Mouse (Mus musculus) liver, embryonic 14.5 days (tissue): Measurements from ENCODE around the gene Gm21973. TPM values are rescaled to one million over a fixed set of nuclear protein-coding genes. Genes with fewer than 3 reads are reported as not detected.

Experiments used
- ATAC-seq: fragments of 200-750 bp; cut with Nextera tagmentation; 2 replicates; pipeline ENCODE4 v1.8.0; 2017; ENCODE audit warnings: moderate number of reproducible peaks, mild to moderate bottlenecking, moderate library complexity; ENCODE audit not compliant: insufficient read depth
- DNase-seq, 3 experiments: peaks; one replicate each; pipeline ENCODE4 v3.0.0-alpha.2; 2012 to 2013; ENCODE audit warnings: low read depth in 3 of 3, low spot score in 3 of 3
- H3K27ac ChIP-seq: fragments of 300-500 bp; sonication (generic); 2 replicates; pipeline ENCODE4 v1.5.1; 2014; ENCODE audit warnings: moderate library complexity, mild to moderate bottlenecking, control low read depth, inconsistent platforms
- H3K27me3 ChIP-seq: fragments of 300-500 bp; sonication (generic); 2 replicates; pipeline ENCODE4 v1.6.1; 2014; ENCODE audit warnings: mild to moderate bottlenecking, low read length, moderate library complexity; ENCODE audit not compliant: control insufficient read depth, insufficient read depth
- H3K36me3 ChIP-seq: fragments of 300-500 bp; sonication (generic); replicated peaks from 2 replicates; pipeline ENCODE4 v1.6.1; 2014; ENCODE audit warnings: low read depth; ENCODE audit not compliant: control insufficient read depth, insufficient read depth
- H3K4me1 ChIP-seq, 2 experiments: fragments of 200-500 bp in 1 of 2; fragments of 300-500 bp in 1 of 2; sonication (generic) in 1 of 2; replicated peaks; 2 replicates each; pipeline ENCODE4 v1.6.1; 2012 to 2014; ENCODE audit warnings: antibody characterized with exemption in 1 of 2, inconsistent platforms in 1 of 2, low read length in 1 of 2; ENCODE audit not compliant: control insufficient read depth in 2 of 2, insufficient read depth in 2 of 2
- H3K4me2 ChIP-seq: fragments of 300-500 bp; sonication (generic); 2 replicates; pipeline ENCODE4 v1.6.1; 2014; ENCODE audit warnings: low read depth, mild to moderate bottlenecking, control low read depth, moderate library complexity
- H3K4me3 ChIP-seq, 2 experiments: fragments of 200-500 bp in 1 of 2; fragments of 300-500 bp in 1 of 2; sonication (generic) in 1 of 2; 2 replicates each; pipeline ENCODE4 v1.5.1; 2012 to 2014; ENCODE audit warnings: low read depth in 2 of 2, low read length in 2 of 2, mild to moderate bottlenecking in 2 of 2, control low read depth in 1 of 2, inconsistent platforms in 1 of 2, moderate library complexity in 1 of 2; ENCODE audit not compliant: insufficient read depth in 1 of 2
- H3K9ac ChIP-seq: fragments of 300-500 bp; sonication (generic); replicated peaks from 2 replicates; pipeline ENCODE4 v1.6.1; 2014; ENCODE audit warnings: mild to moderate bottlenecking, control low read depth, moderate library complexity
- H3K9me3 ChIP-seq: fragments of 300-500 bp; sonication (generic); 2 replicates; pipeline ENCODE4 v1.6.1; 2016; ENCODE audit warnings: low read length, mixed read lengths; ENCODE audit not compliant: control insufficient read depth
- CTCF ChIP-seq: IDR thresholded peaks from 2 replicates; pipeline ENCODE4 v1.5.1; 2016; ENCODE audit warnings: antibody characterized with exemption, low read depth, control low read depth
- EP300 ChIP-seq: IDR thresholded peaks from 2 replicates; pipeline ENCODE4 v1.6.1; 2016; ENCODE audit warnings: antibody characterized with exemption, low read depth
- WGBS: fragments of 180-500 bp; shearing (Covaris S2); extraction: QIAGEN DNeasy Blood & Tissue Kit; methylation state at CpG from one replicate; pipeline ENCODE4 v1.1.7; 2014; ENCODE audit not compliant: insufficient replicate concordance; 5-methylcytosine and 5-hydroxymethylcytosine counted together
- polyA plus RNA-seq, 2 experiments: library from polyadenylated mRNA; depleted of rRNA in 1 of 2; stranded (reverse) in 1 of 2; unstranded in 1 of 2; fragments of >200 nt; fragmentation: Nextera tagmentation in 1 of 2; extraction: Ambion mirVana in 1 of 2; gene quantifications; 2 replicates each; pipeline versions ENCODE4 v1.2.1 to v1.2.3; 2012 to 2014

Gm21973 gene
- polyA plus RNA-seq, 2 experiments = not detected

GRCm38 (mm10) chr15:10379757-10380458, 54.7 kb downstream of the Gm21973 start:
- H3K4me3 ChIP-seq = no peak overlapping the region
- no peaks in the 10 kb centered on the region for H3K9me3 ChIP-seq
- no peak overlapping the region for H3K27ac ChIP-seq
- no peak overlapping the region for H3K9ac ChIP-seq
- H3K36me3 ChIP-seq = no peaks in the 10 kb centered on the region
- DNase-seq (peak in 1 of 3 experiments; percentile 2), ATAC-seq (0 out of 2 replicates have a peak, but pooled peaks have one; percentile 45)
- TF ChIP-seq EP300 = no peak
- TF ChIP-seq CTCF = no peak
- no peaks in the 10 kb centered on the region for H3K27me3 ChIP-seq
- H3K4me1 ChIP-seq = peaks cover 0 to 8% of the 10 kb centered on the region in 2 experiments; a peak in 1 of 4 replicates
- 62% methylated on average over 3 of the region's 3 CpGs for WGBS
- no peak overlapping the region for H3K4me2 ChIP-seq

- H3K9ac ChIP-seq = no peak overlapping the region
These were observed 62.1 kb downstream of the Gm21973 start for GRCm38 (mm10) chr15:10387263-10387662.

GRCm38 (mm10) chr15:10399795-10400194, 74.6 kb downstream of the Gm21973 start:
- Histone ChIP-seq H3K4me1 (peaks cover 0 to 2% of the 10 kb centered on the region in 2 experiments; a peak in 1 of 4 replicates), H3K9me3 (no peaks in the 10 kb centered on the region), H3K27ac (no peak overlapping the region), H3K27me3 (no peaks in the 10 kb centered on the region), H3K9ac (no peak overlapping the region), H3K4me3 (no peak overlapping the region), H3K4me2 (no peak overlapping the region), H3K36me3 (no peaks in the 10 kb centered on the region)
- 48% methylated on average over 2 of the region's 2 CpGs for WGBS
- ATAC-seq (peak; percentile 85), DNase-seq (peak; percentile 16 to 30 (median 27))
- TF ChIP-seq CTCF (no peak), EP300 (no peak)

More at GRCm38 (mm10) chr15:10387263-10387662, 62.1 kb downstream of the Gm21973 start:
- TF ChIP-seq EP300 (no peak), CTCF (no peak)
- Histone ChIP-seq H3K4me2 (no peak overlapping the region), H3K36me3 (no peaks in the 10 kb centered on the region), H3K4me3 (no peak overlapping the region), H3K27me3 (no peaks in the 10 kb centered on the region), H3K4me1 (no peaks in the 10 kb centered on the region), H3K9me3 (no peaks in the 10 kb centered on the region), H3K27ac (no peak overlapping the region)
- ATAC-seq (no peak), DNase-seq (no peak)
- WGBS = 54% methylated on average over 2 of the region's 2 CpGs

GRCm38 (mm10) chr15:10400415-10400814, 75.2 kb downstream of the Gm21973 start:
- WGBS = 50% methylated on average over 3 of the region's 3 CpGs
- ATAC-seq (0 out of 2 replicates have a peak, but pooled peaks have one; percentile 34), DNase-seq (no peak)
- Histone ChIP-seq H3K4me2 (no peak overlapping the region), H3K9ac (no peak overlapping the region), H3K4me1 (peaks cover 0 to 2% of the 10 kb centered on the region in 2 experiments; a peak in 1 of 4 replicates), H3K27ac (no peak overlapping the region), H3K9me3 (no peaks in the 10 kb centered on the region), H3K27me3 (no peaks in the 10 kb centered on the region), H3K4me3 (no peak overlapping the region), H3K36me3 (no peaks in the 10 kb centered on the region)
- TF ChIP-seq CTCF (no peak), EP300 (no peak)

GRCm38 (mm10) chr15:10409842-10410241, 84.7 kb downstream of the Gm21973 start:
- H3K4me2 ChIP-seq = no peak overlapping the region
- H3K27ac ChIP-seq = no peak overlapping the region
- TF ChIP-seq CTCF = no peak
- TF ChIP-seq EP300 = no peak
- H3K4me1 ChIP-seq = no peaks in the 10 kb centered on the region
- no peaks in the 10 kb centered on the region for H3K27me3 ChIP-seq
- DNase-seq (no peak), ATAC-seq (no peak)
- H3K4me3 ChIP-seq = no peak overlapping the region
- H3K36me3 ChIP-seq = no peaks in the 10 kb centered on the region
- no peaks in the 10 kb centered on the region for H3K9me3 ChIP-seq
- no peak overlapping the region for H3K9ac ChIP-seq
- 62% methylated on average over 3 of the region's 3 CpGs for WGBS
